Mouse (Mus musculus) hindbrain, postnatal 0 days (tissue): ENCODE data around the gene 4930430F08Rik. TPM values are rescaled to one million over a fixed set of nuclear protein-coding genes. Genes with fewer than 3 reads are reported as not detected.
"Not testable (repeated sequence)": the region's sequence is repeated elsewhere in the genome, so short reads cannot be mapped to it uniquely, and the experiment has no call there.

Source experiments
- ATAC-seq: fragments of 200-750 bp; cut with Nextera tagmentation; 2 replicates; pipeline ENCODE4 v1.8.0; 2017; ENCODE audit warnings: mild to moderate bottlenecking, moderate TSS enrichment, moderate library complexity
- DNase-seq: peaks from one replicate; pipeline ENCODE4 v3.0.0-alpha.2; 2015; ENCODE audit warnings: low spot score
- H3K27ac ChIP-seq: fragments of 300-500 bp; sonication (generic); 2 replicates; pipeline ENCODE4 v1.5.1; 2014; ENCODE audit warnings: mild to moderate bottlenecking
- H3K27me3 ChIP-seq: fragments of 300-500 bp; sonication (generic); 2 replicates; pipeline ENCODE4 v1.6.1; 2014; ENCODE audit warnings: low read length, mixed read lengths; ENCODE audit not compliant: insufficient read depth
- H3K36me3 ChIP-seq: fragments of 300-500 bp; sonication (generic); 2 replicates; pipeline ENCODE4 v1.6.1; 2014; ENCODE audit warnings: low read length, mixed read lengths; ENCODE audit not compliant: insufficient read depth
- H3K4me1 ChIP-seq: fragments of 300-500 bp; sonication (generic); 2 replicates; pipeline ENCODE4 v1.6.1; 2014; ENCODE audit warnings: antibody characterized with exemption, low read length, mixed read lengths; ENCODE audit not compliant: insufficient read depth
- H3K4me2 ChIP-seq: fragments of 300-500 bp; sonication (generic); 2 replicates; pipeline ENCODE4 v1.6.1; 2014; ENCODE audit warnings: low read depth, mild to moderate bottlenecking, low read length, moderate library complexity, mixed read lengths
- H3K4me3 ChIP-seq: fragments of 300-500 bp; sonication (generic); 2 replicates; pipeline ENCODE4 v1.5.1; 2014; ENCODE audit warnings: low read length
- H3K9ac ChIP-seq: fragments of 300-500 bp; sonication (generic); replicated peaks from 2 replicates; pipeline ENCODE4 v1.6.1; 2014; ENCODE audit warnings: mild to moderate bottlenecking, low read length, moderate library complexity, mixed read lengths
- H3K9me3 ChIP-seq: fragments of 300-500 bp; sonication (generic); 2 replicates; pipeline ENCODE4 v1.6.1; 2016; ENCODE audit warnings: low read length, mixed read lengths
- CTCF ChIP-seq: IDR thresholded peaks from 2 replicates; pipeline ENCODE4 v1.5.1; 2016; ENCODE audit warnings: antibody characterized with exemption, control low read depth, low read depth
- WGBS: fragments of 180-500 bp; shearing (Covaris S2); extraction: QIAGEN DNeasy Blood & Tissue Kit; methylation state at CpG from one replicate; pipeline ENCODE4 v1.1.7; 2014; 5-methylcytosine and 5-hydroxymethylcytosine counted together
- polyA plus RNA-seq: library from polyadenylated mRNA; unstranded; fragments of >200 nt; fragmentation: Nextera tagmentation; extraction: Ambion mirVana; gene quantifications from 2 replicates; pipeline ENCODE4 v1.2.1, GENCODE M21; 2015
- total RNA-seq: library from RNA; depleted of rRNA; stranded (reverse); fragments of >200 nt; gene quantifications from 2 replicates; pipeline ENCODE4 v1.2.3, GENCODE M21; 2014

The 4930430F08Rik gene
- total and polyA plus RNA-seq, 2 experiments from 2014 or later: 16.5 to 19.6 TPM

DNA sequence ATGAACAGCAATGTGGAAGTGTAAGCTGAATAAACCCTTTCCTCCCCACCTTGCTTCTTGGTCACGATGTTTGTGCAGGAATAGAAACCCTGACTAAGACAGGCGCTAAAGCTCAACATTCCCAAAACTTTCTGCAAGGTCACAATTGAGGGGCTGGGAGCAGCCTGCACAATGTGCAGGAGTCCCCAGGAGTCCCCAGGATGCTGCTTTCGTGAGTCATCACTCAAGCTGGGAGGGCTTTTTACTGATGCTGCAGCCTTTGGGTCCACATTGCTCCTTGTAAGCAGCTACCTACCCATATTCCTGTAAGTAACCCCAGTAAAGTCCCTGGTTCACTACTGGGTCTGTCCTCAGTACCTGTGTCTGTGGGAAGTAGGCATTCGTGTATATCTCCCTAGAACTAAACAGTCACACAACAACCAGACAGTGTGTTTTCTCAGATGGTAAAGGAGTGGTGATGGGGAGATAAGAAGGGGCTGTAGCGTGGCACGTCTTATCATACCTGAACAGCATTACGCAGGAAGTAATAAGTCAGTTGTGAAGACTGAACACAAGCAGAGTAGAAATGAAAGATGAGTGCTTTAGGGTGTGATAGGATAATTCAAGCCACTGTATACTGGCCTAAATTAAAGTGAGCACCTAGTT is 15.6 kb downstream of the 4930430F08Rik start:
- no peak for DNase-seq
- 92% methylated on average over 7 of the region's 7 CpGs for WGBS
- Histone ChIP-seq H3K4me3 (no peak overlapping the region), H3K9me3 (no peaks in the 10 kb centered on the region), H3K9ac (no peak overlapping the region), H3K27me3 (no peaks in the 10 kb centered on the region), H3K4me1 (no peaks in the 10 kb centered on the region), H3K36me3 (peaks cover 27% of the 10 kb centered on the region; the same call in 1 of the 2 replicates), H3K4me2 (no peak overlapping the region), H3K27ac (no peak overlapping the region)
- TF ChIP-seq CTCF: no peak
- ATAC-seq: no peak

- Histone ChIP-seq H3K4me2 (no peak overlapping the region), H3K4me3 (no peak overlapping the region), H3K27ac (no peak overlapping the region), H3K9me3 (no peaks in the 10 kb centered on the region), H3K36me3 (peaks cover 29% of the 10 kb centered on the region), H3K4me1 (no peaks in the 10 kb centered on the region), H3K9ac (no peak overlapping the region), H3K27me3 (no peaks in the 10 kb centered on the region)
- TF ChIP-seq CTCF: no peak
- DNase-seq (no peak), ATAC-seq (no peak)
- 95% methylated on average over 3 of the region's 3 CpGs for WGBS
These were observed 18.5 kb downstream of the 4930430F08Rik start for GRCm38 (mm10) chr10:100571707-100572106.

GRCm38 (mm10) chr10:100564112-100564511 is 26.1 kb downstream of the 4930430F08Rik start:
- Histone ChIP-seq H3K4me1 (no peaks in the 10 kb centered on the region), H3K9ac (no peak overlapping the region), H3K27me3 (no peaks in the 10 kb centered on the region), H3K4me2 (no peak overlapping the region), H3K27ac (no peak overlapping the region), H3K36me3 (peaks cover 19% of the 10 kb centered on the region), H3K4me3 (no peak overlapping the region), H3K9me3 (no peaks in the 10 kb centered on the region)
- DNase-seq: no peak
- ATAC-seq: no peak
- TF ChIP-seq CTCF: no peak
- 91% methylated on average over 3 of the region's 3 CpGs for WGBS

DNA sequence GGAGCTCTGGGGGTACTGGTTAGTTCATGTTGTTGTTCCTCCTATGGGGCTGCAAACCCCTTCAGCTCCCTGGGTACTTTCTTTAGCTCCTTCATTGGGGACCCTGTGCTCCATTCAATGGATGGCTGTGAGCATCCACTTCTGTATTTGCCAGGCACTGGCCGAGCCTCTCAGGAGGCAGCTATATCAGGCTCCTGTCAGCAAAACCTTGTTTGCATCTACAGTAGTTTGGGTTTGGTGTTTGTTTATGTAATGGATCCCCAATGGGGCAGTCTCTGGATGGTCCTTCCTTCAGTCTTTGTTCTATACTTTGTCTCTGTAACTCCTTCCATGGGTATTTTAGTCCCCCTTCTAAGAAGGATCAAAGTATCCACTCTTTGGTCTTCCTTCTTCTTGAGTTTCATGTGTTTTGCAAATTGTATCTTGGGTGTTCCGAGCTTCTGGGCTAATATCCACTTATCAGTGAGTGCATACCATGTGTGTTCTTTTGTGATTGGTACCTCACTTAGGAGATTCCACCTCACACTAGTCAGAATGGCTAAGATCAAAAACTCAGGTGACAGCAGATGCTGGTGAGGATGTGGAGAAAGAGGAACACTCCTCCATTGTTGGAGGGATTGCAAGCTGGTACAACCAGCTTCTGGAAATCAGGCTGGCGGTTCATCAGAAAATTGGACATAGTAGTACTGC is 29.9 kb downstream of the 4930430F08Rik start:
- 99% methylated on average over 3 of the region's 3 CpGs for WGBS
- H3K9ac ChIP-seq: not testable (repeated sequence)

GRCm38 (mm10) chr10:100556566-100557175 is 33.6 kb downstream of the 4930430F08Rik start:
- H3K36me3 ChIP-seq: no peaks in the 10 kb centered on the region; the same call in 1 of the 2 replicates
- no peak overlapping the region for H3K27ac ChIP-seq
- ATAC-seq: no peak
- H3K27me3 ChIP-seq: no peaks in the 10 kb centered on the region
- DNase-seq: no peak
- H3K4me1 ChIP-seq: no peaks in the 10 kb centered on the region
- 63% methylated on average over 3 of the region's 3 CpGs for WGBS
- no peaks in the 10 kb centered on the region for H3K9me3 ChIP-seq
- H3K4me2 ChIP-seq: no peak overlapping the region
- no peak for TF ChIP-seq CTCF
- H3K4me3 ChIP-seq: no peak overlapping the region
- no peak overlapping the region for H3K9ac ChIP-seq

More for the DNA sequence above, 29.9 kb downstream of the 4930430F08Rik start:
- DNase-seq, H3K27ac ChIP-seq, H3K4me1 ChIP-seq, H3K4me3 ChIP-seq, ATAC-seq, H3K4me2 ChIP-seq, H3K27me3 ChIP-seq, H3K9me3 ChIP-seq: not testable (repeated sequence)
- peaks cover 13% of the 10 kb centered on the region; the same call in 1 of the 2 replicates for H3K36me3 ChIP-seq

GRCm38 (mm10) chr10:100524499-100525390 is 65.5 kb downstream of the 4930430F08Rik start:
- no peak for TF ChIP-seq CTCF
- 91% methylated on average over 9 of the region's 9 CpGs for WGBS
- Histone ChIP-seq H3K4me2 (no peak overlapping the region), H3K4me1 (no peaks in the 10 kb centered on the region), H3K4me3 (no peak overlapping the region), H3K27ac (no peak overlapping the region), H3K36me3 (peaks cover 8% of the 10 kb centered on the region; the same call in 1 of the 2 replicates), H3K9me3 (no peaks in the 10 kb centered on the region), H3K9ac (no peak overlapping the region), H3K27me3 (no peaks in the 10 kb centered on the region)
- ATAC-seq (no peak), DNase-seq (no peak)
